Mouse (Mus musculus) midbrain, embryonic 12.5 days (tissue): ENCODE measurements around the gene Insig2. TPM values are rescaled to one million over a fixed set of nuclear protein-coding genes. Genes with fewer than 3 reads are reported as not detected.

Experiments used
- ATAC-seq: fragments of 200-750 bp; cut with Nextera tagmentation; 2 replicates; pipeline ENCODE4 v1.8.0; 2017; ENCODE audit warnings: low read depth, moderate TSS enrichment, moderate library complexity; ENCODE audit not compliant: low FRiP score
- H3K27ac ChIP-seq: fragments of 300-500 bp; sonication (generic); replicated peaks from 2 replicates; pipeline ENCODE4 v1.5.1; 2016; ENCODE audit warnings: mild to moderate bottlenecking
- H3K27me3 ChIP-seq: fragments of 300-500 bp; sonication (generic); 2 replicates; pipeline ENCODE4 v1.6.1; 2016; ENCODE audit warnings: mild to moderate bottlenecking
- H3K36me3 ChIP-seq: fragments of 300-500 bp; sonication (generic); 2 replicates; pipeline ENCODE4 v1.6.1; 2016
- H3K4me1 ChIP-seq: fragments of 300-500 bp; sonication (generic); 2 replicates; pipeline ENCODE4 v1.6.1; 2016
- H3K4me2 ChIP-seq: fragments of 300-500 bp; sonication (generic); replicated peaks from 2 replicates; pipeline ENCODE4 v1.6.1; 2016; ENCODE audit warnings: mild to moderate bottlenecking, moderate library complexity
- H3K4me3 ChIP-seq: fragments of 300-500 bp; sonication (generic); 2 replicates; pipeline ENCODE4 v1.5.1; 2016; ENCODE audit warnings: mild to moderate bottlenecking
- H3K9ac ChIP-seq: fragments of 300-500 bp; sonication (generic); replicated peaks from 2 replicates; pipeline ENCODE4 v1.6.1; 2016; ENCODE audit warnings: mild to moderate bottlenecking, moderate library complexity
- H3K9me3 ChIP-seq: fragments of 300-500 bp; sonication (generic); 2 replicates; pipeline ENCODE4 v1.6.1; 2016; ENCODE audit warnings: mild to moderate bottlenecking
- WGBS: fragments of 180-500 bp; shearing (Covaris S2); methylation state at CpG from one replicate; pipeline ENCODE4 v1.1.7; 2016; 5-methylcytosine and 5-hydroxymethylcytosine counted together
- polyA plus RNA-seq: library from polyadenylated mRNA; unstranded; fragments of >200 nt; fragmentation: Nextera tagmentation; extraction: Ambion mirVana; gene quantifications from 2 replicates; pipeline ENCODE4 v1.2.1, GENCODE M21; 2016

The Insig2 gene
- polyA plus RNA-seq, 1 experiment from 2014 or later, result 30.3 TPM

GRCm38 (mm10) chr1:121260171-121260741, 72.1 kb downstream of the Insig2 start:
- no peaks in the 10 kb centered on the region for H3K9me3 ChIP-seq
- WGBS, result 64% methylated on average over 9 of the region's 9 CpGs
- H3K4me1 ChIP-seq, result no peaks in the 10 kb centered on the region
- no peak overlapping the region for H3K4me2 ChIP-seq
- peak; percentile 72 for ATAC-seq
- no peak overlapping the region for H3K4me3 ChIP-seq
- H3K27ac ChIP-seq, result no peak overlapping the region
- H3K27me3 ChIP-seq, result no peaks in the 10 kb centered on the region
- no peak overlapping the region for H3K9ac ChIP-seq
- H3K36me3 ChIP-seq, result no peaks in the 10 kb centered on the region

Other genes with a start within 250 kb of the Insig2 start
- gene Ccdc93, start 98.5 kb upstream of the Insig2 start, polyA plus RNA-seq, result 12.8 and 15.1 TPM in 2 replicates
- gene Htr5b, start 195.9 kb upstream of the Insig2 start, polyA plus RNA-seq, result 0.20 and 0.38 TPM in 2 replicates
- gene Ddx18, start 235.4 kb upstream of the Insig2 start, polyA plus RNA-seq, result 60.2 and 65.2 TPM in 2 replicates